9 mouse cellular contexts compared by ENCODE assay signal in genomic region chrX:142369935-142370334, GRCm38 (mm10). TPM values are rescaled to one million over a fixed set of nuclear protein-coding genes. Genes with fewer than 3 reads are reported as not detected.
DNase-seq lines count a peak whose midpoint lies in the region; ATAC-seq and TF ChIP-seq lines count a peak whose summit lies in the region.
"Had no signal": no experiment of that assay in that cellular context is flagged by ENCODE, and none has a peak within 500 bp of the region (broad histone marks: within the 10 kb centered on the region; RNA-seq: fewer than 3 reads in every experiment).

No protein-coding gene starts in this region.

- H3K4me1 ChIP-seq in lung, postnatal 0 days (ENCODE audit: insufficient read depth, low read depth, low read length), result no peaks in the 10 kb centered on the region
- H3K4me1 ChIP-seq in forebrain, embryonic 16.5 days (replicated peaks; ENCODE audit: control insufficient read depth, insufficient read depth, low read length), result no peaks in the 10 kb centered on the region

- TF ChIP-seq EP300 in lung, postnatal 0 days (IDR thresholded peaks at IDR 0.05), result no peak

- TF ChIP-seq CTCF in lung, postnatal 0 days (IDR thresholded peaks at IDR 0.05), result no peak

- H3K27ac ChIP-seq in lung, postnatal 0 days (ENCODE audit: low read length), result no peak overlapping the region
- no peak overlapping the region for H3K27ac ChIP-seq in forebrain, embryonic 16.5 days (ENCODE audit: low read length)
- H3K27ac ChIP-seq: hindbrain, embryonic 14.5 days had no signal

- no peak overlapping the region for H3K4me2 ChIP-seq in lung, postnatal 0 days (replicated peaks; ENCODE audit: low read depth, low read length)
- H3K4me2 ChIP-seq in forebrain, embryonic 16.5 days (ENCODE audit: low read length), result no peak overlapping the region
- H3K4me2 ChIP-seq: hindbrain, embryonic 14.5 days had no signal

- H3K27me3 ChIP-seq in lung, postnatal 0 days (replicated peaks; ENCODE audit: insufficient read depth, low read length), result no peaks in the 10 kb centered on the region
- no peaks in the 10 kb centered on the region for H3K27me3 ChIP-seq in forebrain, embryonic 16.5 days (replicated peaks; ENCODE audit: control insufficient read depth, insufficient read depth, low read length)

- no peak overlapping the region for H3K9ac ChIP-seq in lung, postnatal 0 days (replicated peaks; ENCODE audit: low read depth)
- H3K9ac ChIP-seq in forebrain, embryonic 16.5 days (replicated peaks; ENCODE audit: low read depth, low read length), result no peak overlapping the region
- H3K9ac ChIP-seq: hindbrain, embryonic 14.5 days had no signal

- DNase-seq in 3134 (ENCODE audit: extremely low read depth, insufficient read length, low spot score) (peak; percentile 46), 3T3-L1 (ENCODE audit: low read depth, low spot score) (peak; percentile 79)
- peak; percentile 50 for DNase-seq in lung, postnatal 0 days (ENCODE audit: low spot score)
- no peak for DNase-seq in layer of hippocampus, postnatal 36 days
- no peak for DNase-seq in cerebellum, postnatal 36 days
- DNase-seq: adrenal gland, adult 2 months had no signal

- H3K36me3 ChIP-seq in lung, postnatal 0 days (ENCODE audit: insufficient read depth, low read length), result no peaks in the 10 kb centered on the region
- H3K36me3 ChIP-seq in forebrain, embryonic 16.5 days (ENCODE audit: control insufficient read depth, insufficient read depth), result no peaks in the 10 kb centered on the region

- no peak overlapping the region for H3K4me3 ChIP-seq in lung, postnatal 0 days (ENCODE audit: low read depth, low read length)
- no peak overlapping the region for H3K4me3 ChIP-seq in forebrain, embryonic 16.5 days (replicated peaks; ENCODE audit: low read length)

- WGBS in lung, postnatal 0 days, result 20% methylated on average over 7 of the region's 7 CpGs
- 80% methylated on average over 7 of the region's 7 CpGs for WGBS in forebrain, embryonic 16.5 days

- ATAC-seq in common myeloid progenitor, adult 5-6 weeks (replicated peaks; ENCODE audit: low read depth, poor library complexity, severe bottlenecking), result peak; percentile 96
- ATAC-seq in lung, postnatal 0 days, result peak; percentile 55; the same call in 1 of the 2 replicates
- ATAC-seq in forebrain, embryonic 16.5 days, result no peak

- no peaks in the 10 kb centered on the region for H3K9me3 ChIP-seq in lung, postnatal 0 days (ENCODE audit: low read length)
- no peaks in the 10 kb centered on the region for H3K9me3 ChIP-seq in forebrain, embryonic 16.5 days (ENCODE audit: control insufficient read depth, low read length)

RNA-seq across cellular contexts. Expression of gene Acsl4, which starts 20.4 kb away (rescaled TPM):
- 39.2 and 40.4 TPM in 2 replicates for total RNA-seq in common myeloid progenitor, adult 5-6 weeks (2017)
- polyA plus RNA-seq in lung, postnatal 0 days (2015; fragmentation: Nextera tagmentation; extraction: Ambion mirVana), result 46.0 and 61.6 TPM in 2 replicates
- polyA plus RNA-seq in forebrain, embryonic 16.5 days (2015; fragmentation: Nextera tagmentation; extraction: Ambion mirVana), result 14.4 and 15.8 TPM in 2 replicates
- 10 to 100 TPM; 71.5 to 77.1 TPM for total RNA-seq in layer of hippocampus, postnatal 36 days (2021)

Comparison
In these comparisons a context has a peak if more than half of its experiments do, and no peak if none do; other contexts are left out.
1. DNase-seq: peak in 3134 (single experiment), 3T3-L1 (single experiment) and lung, postnatal 0 days (single experiment); none in layer of hippocampus, postnatal 36 days (0 of 2) and cerebellum, postnatal 36 days (0 of 2).